Mouse (Mus musculus): ENCODE measurements at regions not wholly inside any gene's neighbourhood (a gene's known extent, or its start where the extent isn't known, plus 50 kb on each side); places are given as distances from the start of the nearest gene placed in this dataset.

GRCm38 (mm10) chr17:72782775-72783174, 53.5 kb upstream of the Ypel5 start:
- WGBS = 62% methylated on average over 7 of the region's 7 CpGs
- H3K9me3 ChIP-seq = no peaks in the 10 kb centered on the region
- H3K4me3 ChIP-seq = no peak overlapping the region
- no peak overlapping the region for H3K27ac ChIP-seq
- no peak overlapping the region for H3K4me2 ChIP-seq (replicated peaks)
- no peak overlapping the region for H3K9ac ChIP-seq
- H3K36me3 ChIP-seq = no peaks in the 10 kb centered on the region
- H3K4me1 ChIP-seq = no peaks in the 10 kb centered on the region
- H3K27me3 ChIP-seq = peaks cover 16% of the 10 kb centered on the region; the same call in 1 of the 2 replicates
- no peak for ATAC-seq (ENCODE audit: low FRiP score, low read depth)

- no peaks in the 10 kb centered on the region for H3K36me3 ChIP-seq
- no peak overlapping the region for H3K4me2 ChIP-seq (replicated peaks)
- WGBS = 19% methylated on average over 6 of the region's 6 CpGs
- no peaks in the 10 kb centered on the region for H3K9me3 ChIP-seq
- no peak overlapping the region for H3K27ac ChIP-seq
- H3K4me3 ChIP-seq = no peak overlapping the region
- no peak overlapping the region for H3K9ac ChIP-seq
- H3K27me3 ChIP-seq = peaks cover 16% of the 10 kb centered on the region; the same call in 1 of the 2 replicates
- no peaks in the 10 kb centered on the region for H3K4me1 ChIP-seq
- no peak for ATAC-seq (ENCODE audit: low FRiP score, low read depth)
Observed at GRCm38 (mm10) chr17:72781786-72782185, 54.5 kb upstream of the Ypel5 start.

GRCm38 (mm10) chr17:72768266-72768665, 68.0 kb upstream of the Ypel5 start:
- Histone ChIP-seq H3K9me3 (no peaks in the 10 kb centered on the region), H3K4me3 (no peak overlapping the region), H3K9ac (no peak overlapping the region), H3K4me1 (no peaks in the 10 kb centered on the region), H3K27me3 (no peaks in the 10 kb centered on the region), H3K4me2 (replicated peaks) (no peak overlapping the region), H3K36me3 (no peaks in the 10 kb centered on the region), H3K27ac (no peak overlapping the region)
- 64% methylated on average over 4 of the region's 4 CpGs for WGBS
- ATAC-seq (ENCODE audit: low FRiP score, low read depth) = no peak

GRCm38 (mm10) chr17:72760937-72761336, 75.3 kb upstream of the Ypel5 start:
- 69% methylated on average over 3 of the region's 3 CpGs for WGBS
- Histone ChIP-seq H3K4me1 (no peaks in the 10 kb centered on the region), H3K9me3 (no peaks in the 10 kb centered on the region), H3K27me3 (no peaks in the 10 kb centered on the region), H3K36me3 (no peaks in the 10 kb centered on the region), H3K27ac (no peak overlapping the region), H3K9ac (no peak overlapping the region), H3K4me3 (no peak overlapping the region), H3K4me2 (replicated peaks) (no peak overlapping the region)
- no peak for ATAC-seq (ENCODE audit: low FRiP score, low read depth)

GRCm38 (mm10) chr17:72746411-72746810, 89.8 kb upstream of the Ypel5 start:
- no peaks in the 10 kb centered on the region for H3K9me3 ChIP-seq
- H3K9ac ChIP-seq = no peak overlapping the region
- H3K27me3 ChIP-seq = no peaks in the 10 kb centered on the region
- no peak overlapping the region for H3K4me2 ChIP-seq (replicated peaks)
- no peak overlapping the region for H3K27ac ChIP-seq
- no peak overlapping the region for H3K4me3 ChIP-seq
- ATAC-seq (ENCODE audit: low FRiP score, low read depth) = no peak
- H3K4me1 ChIP-seq = no peaks in the 10 kb centered on the region
- WGBS = 68% methylated on average over 4 of the region's 4 CpGs
- H3K36me3 ChIP-seq = no peaks in the 10 kb centered on the region

GRCm38 (mm10) chr17:72733006-72733405, 103.2 kb upstream of the Ypel5 start:
- H3K4me3 ChIP-seq = no peak overlapping the region
- H3K36me3 ChIP-seq = no peaks in the 10 kb centered on the region
- H3K9me3 ChIP-seq = no peaks in the 10 kb centered on the region
- WGBS = 83% methylated on average over 1 of the region's 1 CpGs
- H3K9ac ChIP-seq = no peak overlapping the region
- H3K4me1 ChIP-seq = no peaks in the 10 kb centered on the region
- H3K27me3 ChIP-seq = no peaks in the 10 kb centered on the region
- no peak for ATAC-seq (ENCODE audit: low FRiP score, low read depth)
- H3K27ac ChIP-seq = no peak overlapping the region
- no peak overlapping the region for H3K4me2 ChIP-seq (replicated peaks)

GRCm38 (mm10) chr17:72731691-72732090, 104.6 kb upstream of the Ypel5 start:
- no peaks in the 10 kb centered on the region for H3K27me3 ChIP-seq
- 89% methylated on average over 6 of the region's 6 CpGs for WGBS
- no peak overlapping the region for H3K9ac ChIP-seq
- no peak overlapping the region for H3K27ac ChIP-seq
- H3K9me3 ChIP-seq = no peaks in the 10 kb centered on the region
- H3K4me3 ChIP-seq = no peak overlapping the region
- no peaks in the 10 kb centered on the region for H3K36me3 ChIP-seq
- H3K4me2 ChIP-seq (replicated peaks) = no peak overlapping the region
- no peak for ATAC-seq (ENCODE audit: low FRiP score, low read depth)
- H3K4me1 ChIP-seq = no peaks in the 10 kb centered on the region

- ATAC-seq (ENCODE audit: low FRiP score, low read depth) = no peak
- Histone ChIP-seq H3K36me3 (no peaks in the 10 kb centered on the region), H3K27me3 (no peaks in the 10 kb centered on the region), H3K9me3 (no peaks in the 10 kb centered on the region), H3K4me2 (replicated peaks) (no peak overlapping the region), H3K27ac (no peak overlapping the region), H3K9ac (no peak overlapping the region), H3K4me1 (no peaks in the 10 kb centered on the region), H3K4me3 (no peak overlapping the region)
- WGBS = 77% methylated on average over 5 of the region's 5 CpGs
Observed at GRCm38 (mm10) chr17:72731175-72731574, 105.1 kb upstream of the Ypel5 start.

- no peaks in the 10 kb centered on the region for H3K9me3 ChIP-seq
- H3K27ac ChIP-seq = no peak overlapping the region
- no peak for ATAC-seq (ENCODE audit: low FRiP score, low read depth)
- 51% methylated on average over 7 of the region's 7 CpGs for WGBS
- H3K36me3 ChIP-seq = no peaks in the 10 kb centered on the region
- no peaks in the 10 kb centered on the region for H3K4me1 ChIP-seq
- no peak overlapping the region for H3K4me3 ChIP-seq
- no peaks in the 10 kb centered on the region for H3K27me3 ChIP-seq
- H3K9ac ChIP-seq = no peak overlapping the region
- H3K4me2 ChIP-seq (replicated peaks) = no peak overlapping the region
Observed at GRCm38 (mm10) chr17:72720753-72721152, 115.5 kb upstream of the Ypel5 start.

GRCm38 (mm10) chr17:72719618-72720017, 115.2 kb upstream of the Alk start:
- Histone ChIP-seq H3K27ac (no peak overlapping the region), H3K27me3 (no peaks in the 10 kb centered on the region), H3K36me3 (no peaks in the 10 kb centered on the region), H3K9ac (no peak overlapping the region), H3K4me3 (no peak overlapping the region), H3K4me2 (replicated peaks) (no peak overlapping the region), H3K9me3 (no peaks in the 10 kb centered on the region), H3K4me1 (no peaks in the 10 kb centered on the region)
- no peak for ATAC-seq (ENCODE audit: low FRiP score, low read depth)
- WGBS = 67% methylated on average over 4 of the region's 4 CpGs

GRCm38 (mm10) chr17:72691630-72692029, 87.2 kb upstream of the Alk start:
- no peak overlapping the region for H3K4me3 ChIP-seq
- ATAC-seq (ENCODE audit: low FRiP score, low read depth) = peak; percentile 64; the same call in 1 of the 2 replicates
- no peaks in the 10 kb centered on the region for H3K27me3 ChIP-seq
- no peak overlapping the region for H3K9ac ChIP-seq
- 65% methylated on average over 7 of the region's 7 CpGs for WGBS
- H3K36me3 ChIP-seq = no peaks in the 10 kb centered on the region
- H3K4me1 ChIP-seq = peaks cover 22% of the 10 kb centered on the region; the same call in 1 of the 2 replicates
- no peaks in the 10 kb centered on the region for H3K9me3 ChIP-seq
- H3K27ac ChIP-seq = no peak overlapping the region
- H3K4me2 ChIP-seq (replicated peaks) = no peak overlapping the region

GRCm38 (mm10) chr17:72689606-72690005, 85.2 kb upstream of the Alk start:
- H3K27ac ChIP-seq = no peak overlapping the region
- 60% methylated on average over 10 of the region's 10 CpGs for WGBS
- no peak for ATAC-seq (ENCODE audit: low FRiP score, low read depth)

GRCm38 (mm10) chr17:72688800-72689199, 84.4 kb upstream of the Alk start:
- H3K4me2 ChIP-seq (replicated peaks) = no peak overlapping the region
- no peaks in the 10 kb centered on the region for H3K27me3 ChIP-seq
- ATAC-seq (ENCODE audit: low FRiP score, low read depth) = no peak
- no peaks in the 10 kb centered on the region for H3K9me3 ChIP-seq
- WGBS = 61% methylated on average over 8 of the region's 8 CpGs
- H3K36me3 ChIP-seq = no peaks in the 10 kb centered on the region
- H3K27ac ChIP-seq = no peak overlapping the region
- H3K9ac ChIP-seq = no peak overlapping the region
- H3K4me3 ChIP-seq = no peak overlapping the region
- H3K4me1 ChIP-seq = peaks cover 22% of the 10 kb centered on the region; the same call in 1 of the 2 replicates

More at GRCm38 (mm10) chr17:72689606-72690005, 85.2 kb upstream of the Alk start:
- Histone ChIP-seq H3K9ac (no peak overlapping the region), H3K36me3 (no peaks in the 10 kb centered on the region), H3K4me3 (no peak overlapping the region), H3K9me3 (no peaks in the 10 kb centered on the region), H3K4me1 (peaks cover 22% of the 10 kb centered on the region; the same call in 1 of the 2 replicates), H3K4me2 (replicated peaks) (no peak overlapping the region), H3K27me3 (no peaks in the 10 kb centered on the region)
